Mouse (Mus musculus): Measurements from ENCODE around the gene Stk32c.

DNA sequence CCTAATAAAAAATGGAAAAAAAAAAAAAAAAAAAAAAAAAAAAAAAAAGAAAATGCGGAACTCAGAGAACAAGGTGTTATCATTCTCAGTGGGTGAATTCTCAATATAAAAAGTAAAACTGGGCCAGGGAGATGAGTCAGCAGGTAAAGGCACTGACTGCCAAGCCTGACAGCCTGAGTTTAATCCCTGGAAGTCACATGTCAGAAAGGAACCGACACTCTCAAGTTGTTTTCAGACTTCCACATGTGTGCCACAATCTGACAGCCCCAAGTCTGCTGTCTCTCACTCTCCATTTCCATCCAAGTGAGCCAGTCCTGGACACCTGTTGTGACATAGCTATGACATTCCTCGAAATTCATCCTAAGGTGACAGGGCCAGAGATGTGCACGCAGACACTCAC lies 28.7 kb downstream of the Stk32c start:
- TF ChIP-seq CTCF (IDR thresholded peaks at IDR 0.05; ENCODE audit: low read depth) (no peak), EP300 (IDR thresholded peaks at IDR 0.05; ENCODE audit: low read depth) (no peak)
